Mouse (Mus musculus) cerebellum, adult 2 months (tissue): ENCODE data around the gene Rsu1. TPM values are rescaled to one million over a fixed set of nuclear protein-coding genes. Genes with fewer than 3 reads are reported as not detected.

ENCODE experiments used
- DNase-seq, 2 experiments: peaks; one replicate each; pipeline ENCODE4 v3.0.0; 2021
- H3K27ac ChIP-seq: fragments of 200-500 bp; 2 replicates; pipeline ENCODE4 v1.5.1; 2012; ENCODE audit warnings: low read length, control low read depth, inconsistent platforms; ENCODE audit not compliant: insufficient read depth
- H3K27me3 ChIP-seq: fragments of 200-500 bp; 2 replicates; pipeline ENCODE4 v1.6.1; 2012; ENCODE audit warnings: inconsistent platforms, mild to moderate bottlenecking, low read length, moderate library complexity; ENCODE audit not compliant: control insufficient read depth, insufficient read depth
- H3K4me1 ChIP-seq: fragments of 200-500 bp; 2 replicates; pipeline ENCODE4 v1.6.1; 2011; ENCODE audit warnings: low read length; ENCODE audit not compliant: control insufficient read depth, insufficient read depth
- H3K4me3 ChIP-seq: fragments of 200-500 bp; replicated peaks from 2 replicates; pipeline ENCODE3; 2011; ENCODE audit warnings: mild to moderate bottlenecking, low read depth, low read length, control low read depth; ENCODE audit not compliant: insufficient read depth
- CTCF ChIP-seq: fragments of 200-500 bp; IDR thresholded peaks from 2 replicates; pipeline ENCODE4 v1.5.1; 2011; ENCODE audit warnings: low read depth, mild to moderate bottlenecking, control low read depth, low read length, moderate library complexity, borderline replicate concordance; ENCODE audit not compliant: insufficient read depth
- POLR2A ChIP-seq: fragments of 200-500 bp; IDR thresholded peaks from 2 replicates; pipeline ENCODE4 v1.6.1; 2011; ENCODE audit warnings: low read length, control low read depth, borderline replicate concordance; ENCODE audit not compliant: insufficient read depth
- WGBS: fragments of 180-500 bp; shearing (Covaris S2); methylation state at CpG from one replicate; pipeline ENCODE4 v1.1.7; 2018; 5-methylcytosine and 5-hydroxymethylcytosine counted together
- polyA plus RNA-seq: library from polyadenylated mRNA; depleted of rRNA; stranded (reverse); fragments of >200 nt; gene quantifications from 2 replicates; pipeline ENCODE4 v1.2.3, GENCODE M21; 2012

The Rsu1 gene
- polyA plus RNA-seq, 1 experiment = 34.3 TPM

GRCm38 (mm10) chr2:13223451-13223850, 47.8 kb downstream of the Rsu1 start:
- TF ChIP-seq POLR2A = no peak
- no peak for TF ChIP-seq CTCF
- H3K27me3 ChIP-seq = no peaks in the 10 kb centered on the region
- H3K27ac ChIP-seq = no peak overlapping the region
- no peak for DNase-seq
- H3K4me3 ChIP-seq = no peak overlapping the region
- 90% methylated on average over 4 of the region's 4 CpGs for WGBS
- H3K4me1 ChIP-seq = no peaks in the 10 kb centered on the region

- WGBS = 85% methylated on average over 2 of the region's 2 CpGs
- Histone ChIP-seq H3K4me3 (no peak overlapping the region), H3K4me1 (no peaks in the 10 kb centered on the region), H3K27me3 (no peaks in the 10 kb centered on the region), H3K27ac (no peak overlapping the region)
- no peak for DNase-seq
- no peak for TF ChIP-seq POLR2A
- no peak for TF ChIP-seq CTCF
Observed at GRCm38 (mm10) chr2:13220141-13220540, 51.1 kb downstream of the Rsu1 start.

GRCm38 (mm10) chr2:13218112-13218511, 53.1 kb downstream of the Rsu1 start:
- no peaks in the 10 kb centered on the region for H3K4me1 ChIP-seq
- no peak overlapping the region for H3K4me3 ChIP-seq
- TF ChIP-seq POLR2A (no peak), CTCF (no peak)
- 84% methylated on average over 6 of the region's 6 CpGs for whole genome bisulfite sequencing
- no peaks in the 10 kb centered on the region for H3K27me3 ChIP-seq
- no peak for DNase-seq
- H3K27ac ChIP-seq = no peak overlapping the region

- H3K27me3 ChIP-seq = no peaks in the 10 kb centered on the region
- H3K27ac ChIP-seq = no peak overlapping the region
- WGBS = 97% methylated on average over 2 of the region's 2 CpGs
- H3K4me1 ChIP-seq = no peaks in the 10 kb centered on the region
- DNase-seq = no peak
- TF ChIP-seq CTCF (no peak), POLR2A (no peak)
- no peak overlapping the region for H3K4me3 ChIP-seq
Observed at GRCm38 (mm10) chr2:13206825-13207224, 64.4 kb downstream of the Rsu1 start.

- TF ChIP-seq POLR2A (no peak), CTCF (no peak)
- H3K4me3 ChIP-seq = no peak overlapping the region
- WGBS = 70% methylated on average over 8 of the region's 8 CpGs
Observed at GRCm38 (mm10) chr2:13206367-13206766, 64.8 kb downstream of the Rsu1 start.

GRCm38 (mm10) chr2:13202805-13203475, 68.3 kb downstream of the Rsu1 start:
- Histone ChIP-seq H3K27ac (no peak overlapping the region), H3K4me3 (no peak overlapping the region), H3K27me3 (no peaks in the 10 kb centered on the region), H3K4me1 (no peaks in the 10 kb centered on the region; the same call in 1 of the 2 replicates)
- TF ChIP-seq CTCF (no peak), POLR2A (no peak)
- no peak for DNase-seq
- 69% methylated on average over 6 of the region's 6 CpGs for WGBS

More at GRCm38 (mm10) chr2:13206367-13206766, 64.8 kb downstream of the Rsu1 start:
- H3K27me3 ChIP-seq = no peaks in the 10 kb centered on the region
- no peak overlapping the region for H3K27ac ChIP-seq
- DNase-seq = no peak
- no peaks in the 10 kb centered on the region for H3K4me1 ChIP-seq

GRCm38 (mm10) chr2:13199713-13200112, 71.5 kb downstream of the Rsu1 start:
- 38% methylated on average over 7 of the region's 7 CpGs for WGBS
- no peak for DNase-seq
- TF ChIP-seq POLR2A = no peak
- no peak for TF ChIP-seq CTCF
- H3K4me1 ChIP-seq = no peaks in the 10 kb centered on the region; the same call in 1 of the 2 replicates
- H3K27ac ChIP-seq = no peak overlapping the region
- no peaks in the 10 kb centered on the region for H3K27me3 ChIP-seq
- no peak overlapping the region for H3K4me3 ChIP-seq

- TF ChIP-seq CTCF = no peak
- no peak for TF ChIP-seq POLR2A
- no peak overlapping the region for H3K4me3 ChIP-seq
- DNase-seq = no peak
- no peak overlapping the region for H3K27ac ChIP-seq
- no peaks in the 10 kb centered on the region; the same call in 1 of the 2 replicates for H3K4me1 ChIP-seq
- no peaks in the 10 kb centered on the region for H3K27me3 ChIP-seq
- 61% methylated on average over 2 of the region's 2 CpGs for WGBS
Observed at GRCm38 (mm10) chr2:13199033-13199432, 72.2 kb downstream of the Rsu1 start.

- Histone ChIP-seq H3K4me3 (no peak overlapping the region), H3K4me1 (no peaks in the 10 kb centered on the region; the same call in 1 of the 2 replicates), H3K27me3 (no peaks in the 10 kb centered on the region), H3K27ac (no peak overlapping the region)
- TF ChIP-seq CTCF = no peak
- no peak for TF ChIP-seq POLR2A
- DNase-seq = no peak
- WGBS = 76% methylated on average over 7 of the region's 7 CpGs
Observed at GRCm38 (mm10) chr2:13195540-13195939, 75.7 kb downstream of the Rsu1 start.
